Mouse (Mus musculus) large intestine, adult 2 months (tissue): ENCODE data around the gene Fam20b. TPM values are rescaled to one million over a fixed set of nuclear protein-coding genes. Genes with fewer than 3 reads are reported as not detected.

Experiments
- DNase-seq: peaks from one replicate; pipeline ENCODE4 v3.0.0-alpha.2; 2012; ENCODE audit warnings: low read depth, low spot score
- WGBS: fragments of 180-500 bp; shearing (Covaris S2); methylation state at CpG from one replicate; pipeline ENCODE4 v1.1.7; 2018; 5-methylcytosine and 5-hydroxymethylcytosine counted together
- polyA plus RNA-seq: library from polyadenylated mRNA; depleted of rRNA; stranded (reverse); fragments of >200 nt; gene quantifications from 2 replicates; pipeline ENCODE4 v1.2.3, GENCODE M21; 2012; rRNA removed

The Fam20b gene
- 30.1 and 36.4 TPM in 2 replicates for polyA plus RNA-seq

DNA sequence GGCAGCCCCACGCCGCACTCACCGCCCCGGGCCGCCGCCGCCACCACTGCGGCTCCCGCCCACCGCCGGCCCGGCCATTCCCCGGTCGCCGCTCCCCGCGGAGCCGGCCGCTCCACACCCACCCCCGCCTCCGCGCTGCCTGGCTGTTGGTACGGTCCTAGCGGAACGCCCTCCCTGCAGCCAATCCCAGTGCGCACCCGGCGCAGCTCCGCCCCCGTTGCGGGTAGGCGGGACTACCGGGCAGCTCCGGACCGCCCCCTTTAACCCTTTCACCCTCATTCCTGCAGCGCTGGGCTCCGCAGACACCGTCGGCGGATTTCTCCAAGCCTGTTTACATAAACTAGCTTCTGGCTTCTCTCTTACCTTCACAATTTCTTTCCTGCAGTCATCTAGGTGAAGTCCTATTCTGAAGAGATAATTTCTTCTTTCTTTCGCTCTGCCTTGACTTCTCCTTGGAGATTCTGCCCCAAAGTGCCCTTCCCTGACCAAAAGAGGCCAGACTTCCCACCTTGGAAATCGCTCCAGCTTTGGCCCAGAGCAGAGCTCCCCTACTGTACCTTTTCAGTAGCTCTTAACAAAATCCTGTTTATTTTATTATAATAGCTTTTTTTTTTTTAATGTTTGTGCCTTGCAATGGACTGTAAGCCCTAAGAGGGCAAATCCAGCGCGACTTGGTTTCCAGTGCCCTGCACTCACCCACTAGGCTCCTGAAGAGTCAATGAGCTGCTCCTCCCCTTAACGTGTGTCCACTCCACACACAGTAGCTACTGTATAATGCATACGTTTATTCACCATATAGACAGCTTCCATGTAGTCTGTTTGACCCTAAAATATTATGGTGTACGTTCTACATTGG, at the start of gene Fam20b:
Gene Fam20b, minus strand, starts transcription at position 137 of the 856 bp plus-strand sequence.
- WGBS = 2% methylated on average over 41 of the region's 47 CpGs
- no peak for DNase-seq

DNA sequence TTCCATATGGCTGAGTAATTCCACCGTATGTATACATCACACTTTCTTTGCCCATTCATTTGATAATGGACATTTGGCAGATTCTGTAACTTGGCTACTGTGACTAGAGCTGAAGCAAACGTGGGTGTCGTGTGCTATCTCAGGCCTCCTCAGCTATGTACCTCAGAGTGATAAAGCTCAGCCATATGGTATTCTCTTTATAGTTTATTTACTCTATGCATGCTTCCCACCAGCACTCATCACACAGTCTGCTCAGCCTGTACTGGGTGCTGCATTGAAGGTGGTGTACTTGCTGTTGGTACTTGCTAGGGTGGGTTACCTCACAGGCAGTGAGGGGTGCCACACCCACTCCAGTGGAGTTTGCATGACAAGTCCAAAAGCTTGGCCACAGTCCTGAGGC, 46.4 kb upstream of the Fam20b start:
- no peak for DNase-seq
- WGBS = 83% methylated on average over 3 of the region's 3 CpGs

DNA sequence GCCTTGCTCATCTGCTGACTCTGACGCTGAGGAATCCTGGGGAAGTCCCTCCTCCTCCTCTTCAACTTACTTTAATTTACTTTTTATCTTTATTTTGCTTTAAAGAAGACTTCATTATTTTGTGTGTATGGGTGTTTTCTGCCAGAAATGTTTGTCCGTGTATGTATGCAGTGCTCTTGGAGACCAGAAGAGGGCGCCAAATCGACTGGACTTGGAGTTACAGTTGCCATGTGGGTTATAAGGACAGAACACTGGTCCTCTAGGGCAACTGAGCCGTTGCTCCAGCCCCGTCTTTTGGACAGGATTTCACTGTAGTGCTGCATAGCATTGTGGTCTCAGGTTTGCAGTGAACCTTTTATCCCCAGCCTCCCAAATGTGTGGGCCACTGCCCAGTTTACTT, 45.7 kb upstream of the Fam20b start:
- 80% methylated on average over 6 of the region's 6 CpGs for WGBS
- DNase-seq = no peak

DNA sequence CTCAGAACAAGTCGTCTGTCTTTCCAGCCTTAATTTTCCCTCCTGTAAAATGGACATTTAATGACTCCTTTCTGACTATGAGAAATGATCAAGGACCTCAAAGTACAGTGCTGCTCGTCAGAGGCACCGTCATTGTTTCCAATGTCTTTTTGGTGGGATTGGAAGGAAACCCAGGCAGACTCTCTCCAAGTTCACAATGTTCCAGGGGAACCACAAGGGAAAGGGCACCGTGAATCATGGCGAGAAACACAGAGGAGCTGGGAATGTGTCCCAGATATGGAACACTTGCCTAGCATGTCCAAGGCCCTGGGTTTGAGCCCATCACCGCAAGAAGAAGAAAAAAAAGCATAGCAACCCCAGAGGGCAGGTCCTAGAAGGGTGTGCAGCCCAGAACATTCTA, 44.4 kb upstream of the Fam20b start:
- 89% methylated on average over 6 of the region's 6 CpGs for WGBS
- DNase-seq = no peak

DNA sequence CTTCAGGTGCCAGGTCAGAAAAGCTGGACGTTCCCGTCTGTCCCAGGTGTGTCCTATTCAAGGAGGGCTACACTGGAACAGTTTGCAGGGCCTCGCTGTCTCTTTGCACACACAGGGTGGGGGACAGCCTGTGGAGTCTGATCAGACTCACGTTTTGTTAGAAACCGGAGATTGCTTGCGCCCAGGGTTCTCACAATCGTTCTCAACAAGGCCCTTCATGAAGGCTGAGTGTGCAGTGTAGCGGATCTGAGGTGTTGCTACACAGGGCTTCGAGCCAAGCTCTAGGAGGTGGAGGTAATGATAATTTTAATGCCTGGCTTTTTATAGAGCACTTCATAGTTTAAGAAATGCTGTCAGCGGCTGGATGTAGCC, 42.5 kb upstream of the Fam20b start:
- 57% methylated on average over 10 of the region's 10 CpGs for WGBS
- DNase-seq = no peak

DNA sequence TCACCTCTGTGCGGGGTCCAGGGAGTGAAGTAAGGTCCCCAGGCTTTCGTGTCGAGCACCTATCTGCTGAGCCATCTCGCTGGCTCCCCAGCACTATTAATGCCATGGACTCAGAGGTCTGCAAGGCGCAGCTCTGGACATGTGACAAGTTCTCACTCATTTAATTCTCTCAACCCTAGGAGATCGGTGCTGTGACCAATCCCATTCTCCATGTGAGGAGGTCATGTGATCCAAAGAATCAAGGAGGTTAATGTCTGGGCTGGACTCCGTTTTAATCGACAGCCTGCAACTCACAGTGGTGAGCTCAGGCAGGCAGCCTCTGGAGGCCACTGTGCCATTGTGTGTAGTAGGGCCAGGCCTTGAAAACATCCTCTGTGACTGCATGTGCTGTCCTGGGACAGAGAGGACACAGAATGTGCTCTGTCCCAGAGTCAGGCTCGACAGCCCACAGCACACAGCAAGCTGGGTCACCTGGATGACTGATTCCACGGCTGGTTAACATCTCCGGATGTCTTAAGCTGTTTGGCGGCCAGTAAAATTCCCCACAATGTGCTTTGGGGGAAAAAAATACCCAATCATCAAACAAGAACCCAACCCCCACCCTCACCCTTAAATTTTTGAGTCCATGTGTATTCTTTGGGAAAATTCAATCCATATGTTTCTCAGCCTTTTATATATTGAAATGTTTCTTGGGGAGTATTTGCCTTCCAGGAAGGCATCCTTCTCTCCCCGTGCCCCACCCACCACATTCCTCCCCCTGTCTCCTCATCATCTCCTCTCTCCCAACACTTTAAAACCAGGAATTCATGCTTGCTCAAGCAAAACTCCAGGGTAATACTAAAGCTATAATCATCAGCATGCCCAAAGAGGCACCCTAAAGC, 41.9 kb upstream of the Fam20b start:
- 80% methylated on average over 13 of the region's 13 CpGs for WGBS
- no peak for DNase-seq

DNA sequence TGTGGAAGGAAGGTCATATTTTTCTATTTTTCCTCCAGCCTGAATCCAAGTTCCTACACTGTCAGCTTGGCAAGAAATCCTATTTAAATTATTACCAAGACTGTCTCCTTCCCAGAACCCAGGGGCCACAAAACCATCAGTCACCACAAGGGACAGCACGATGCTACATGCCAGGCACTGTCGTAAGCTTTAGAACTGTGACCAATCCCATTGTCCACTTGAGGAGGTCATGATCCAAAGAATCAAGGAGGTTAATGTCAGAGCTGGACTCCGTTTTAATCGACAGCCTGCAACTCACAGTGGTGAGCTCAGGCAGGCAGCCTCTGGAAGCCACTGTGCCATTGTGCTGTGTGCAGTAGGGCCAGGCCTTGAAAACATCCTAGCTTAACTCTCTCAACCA, 39.4 kb upstream of the Fam20b start:
- 71% methylated on average over 4 of the region's 4 CpGs for WGBS
- no peak for DNase-seq

DNA sequence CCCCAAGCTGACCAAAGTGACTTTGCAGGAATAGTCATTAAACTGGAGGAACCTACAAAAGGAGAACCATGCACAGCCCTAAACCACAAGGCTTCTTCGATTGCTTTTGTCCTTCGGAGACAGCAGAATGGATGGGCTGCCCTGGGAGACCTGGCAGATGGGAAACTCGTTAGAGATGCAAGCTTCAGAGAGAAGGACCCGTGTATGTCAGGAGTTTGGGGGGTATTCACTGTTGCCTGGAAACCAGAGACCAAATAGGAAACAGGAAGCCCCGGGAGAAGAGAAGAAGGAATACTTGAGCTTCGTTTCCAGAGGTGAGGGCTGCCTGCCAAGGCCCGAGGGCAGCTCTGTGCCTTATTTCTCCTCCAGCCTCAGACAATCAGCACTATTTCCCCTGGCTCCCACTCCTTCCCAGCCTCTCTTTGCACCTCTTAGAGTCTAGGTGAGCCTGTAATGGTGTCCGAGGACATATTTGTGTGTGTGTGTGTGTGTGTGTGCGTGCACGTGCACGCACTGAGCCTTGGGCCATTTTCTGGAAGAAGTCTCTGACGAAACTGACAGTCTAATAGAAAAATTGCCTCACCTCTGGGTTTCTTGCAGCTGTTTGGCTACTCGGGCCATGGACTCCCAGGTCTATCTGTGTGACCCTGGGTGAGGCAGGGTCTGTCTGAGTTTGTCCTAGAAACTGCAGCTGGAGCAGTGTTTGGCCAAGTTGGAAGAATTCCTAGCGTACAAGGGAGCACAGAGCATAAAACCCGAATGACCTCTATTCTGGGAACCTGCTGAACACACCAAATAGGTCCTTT, 35.9 kb upstream of the Fam20b start:
- DNase-seq = no peak

DNA sequence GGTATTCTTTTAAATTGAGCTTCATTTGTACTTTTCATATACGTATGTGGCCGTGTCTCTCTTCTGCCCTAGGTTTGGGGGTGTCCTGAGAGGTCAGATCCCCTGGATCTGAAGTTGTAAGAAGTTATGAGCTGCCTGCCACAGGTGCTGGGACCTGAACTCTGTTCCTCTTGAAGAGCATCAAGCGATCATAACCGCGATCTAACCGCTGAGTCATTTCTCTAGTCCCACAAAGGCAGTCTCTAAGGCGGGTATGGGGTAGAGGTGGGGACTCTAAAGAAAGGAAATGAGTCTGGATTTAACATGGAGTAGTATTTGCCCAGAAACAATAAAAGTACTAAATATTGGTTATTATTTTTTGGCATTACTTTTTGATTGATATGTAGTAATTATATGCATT, 34.1 kb upstream of the Fam20b start:
- DNase-seq = no peak
- WGBS = 90% methylated on average over 7 of the region's 7 CpGs

More for the DNA sequence above, 35.9 kb upstream of the Fam20b start:
- 61% methylated on average over 15 of the region's 15 CpGs for WGBS

DNA sequence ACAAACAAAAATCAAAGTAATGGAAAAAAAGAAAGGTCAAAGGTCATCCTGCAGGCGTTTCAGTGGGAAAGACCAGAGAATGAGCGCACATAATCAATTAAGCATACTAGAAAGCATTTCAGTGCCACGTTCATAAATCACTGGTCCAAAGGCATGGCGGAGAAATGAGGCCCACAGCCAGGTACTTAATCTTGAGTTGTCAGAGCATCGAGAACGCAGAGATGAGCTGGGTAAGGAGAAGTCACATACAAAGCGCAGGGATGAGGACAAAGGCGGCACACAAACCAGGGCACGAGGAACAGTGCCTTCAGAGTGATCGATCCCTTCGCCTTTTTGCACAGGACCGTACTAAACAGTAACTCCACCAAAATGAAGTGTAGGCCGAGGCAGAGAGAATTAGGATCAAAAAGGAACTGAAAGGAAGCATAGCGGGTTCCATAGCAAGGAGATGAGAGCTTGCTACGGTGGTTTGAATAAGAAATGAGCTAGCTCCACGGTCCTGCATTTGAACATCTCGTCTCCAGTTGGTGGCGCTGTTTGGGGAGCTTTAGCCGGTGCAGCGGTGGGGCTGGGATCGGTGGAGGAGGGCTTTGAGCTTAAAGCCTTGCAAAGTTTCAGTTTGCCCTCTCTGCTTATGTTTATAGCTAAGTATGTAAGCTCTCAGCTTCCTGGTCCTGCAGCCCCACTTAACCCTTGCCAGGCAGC, 33.3 kb upstream of the Fam20b start:
- DNase-seq = no peak
- 20% methylated on average over 21 of the region's 21 CpGs for WGBS

DNA sequence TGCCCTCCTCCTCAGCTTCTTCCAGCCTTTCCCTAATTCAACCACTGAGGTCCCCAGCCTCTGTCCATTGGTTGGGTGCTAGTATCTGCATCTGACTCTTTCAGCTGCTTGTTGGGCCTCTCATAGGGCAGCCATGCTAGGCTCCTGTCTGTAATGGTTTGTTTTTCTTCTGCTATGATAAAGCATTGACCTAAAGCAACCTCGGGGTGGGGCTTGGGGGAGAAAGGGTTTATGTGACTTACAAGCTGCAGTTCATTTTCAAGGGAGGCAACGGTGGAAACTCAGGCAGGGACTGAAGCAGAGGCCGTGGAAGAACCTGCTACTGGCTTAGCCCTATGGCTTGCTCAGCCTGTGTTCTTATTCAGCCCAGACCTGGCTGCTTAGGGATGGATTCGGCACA, 31.4 kb upstream of the Fam20b start:
- no peak for DNase-seq
- WGBS = 57% methylated on average over 4 of the region's 4 CpGs

DNA sequence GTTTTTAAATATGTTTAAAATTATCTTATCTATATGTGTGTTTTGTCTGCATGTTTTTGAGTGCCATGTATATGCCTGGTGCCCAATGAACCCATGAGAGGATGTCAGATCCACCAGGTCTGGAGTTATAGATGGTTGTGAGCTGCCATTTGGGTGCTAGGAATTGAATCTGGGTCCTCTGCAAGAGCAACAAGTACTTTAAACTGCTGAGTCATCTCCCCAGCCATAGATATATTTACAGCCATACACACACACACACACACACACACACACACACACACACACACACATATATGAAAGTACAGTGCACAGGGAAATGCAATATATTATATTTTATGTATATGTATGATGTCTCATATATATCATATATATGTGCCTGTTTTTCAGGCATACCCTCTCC, 30.2 kb upstream of the Fam20b start:
- DNase-seq = no peak

DNA sequence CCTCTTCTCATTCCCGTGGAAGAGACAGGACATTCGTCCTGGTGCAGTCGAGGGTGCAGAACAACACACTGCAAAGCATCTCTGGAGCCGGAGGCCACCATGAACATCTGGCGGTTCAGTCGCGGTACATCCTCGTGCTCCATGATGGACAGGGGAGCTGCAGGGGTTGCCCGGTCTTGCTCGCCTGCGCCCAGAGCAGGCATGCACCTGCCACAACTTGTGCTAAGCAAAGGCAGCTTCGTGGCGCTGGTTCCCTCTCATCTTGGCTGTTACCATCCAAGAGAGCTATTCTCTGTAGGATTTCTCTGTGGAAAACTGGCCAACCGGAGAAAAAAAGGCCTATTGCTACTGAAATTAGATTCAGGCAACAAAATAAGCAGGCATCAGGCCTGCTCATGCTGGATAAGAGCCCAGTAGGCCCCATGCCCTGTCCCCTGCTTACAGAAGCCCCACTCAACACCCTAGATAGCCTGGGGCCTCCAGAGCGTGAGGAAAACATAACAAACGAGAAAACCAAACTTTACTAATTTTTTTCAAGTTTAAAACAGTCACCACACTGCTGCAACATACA, 29.6 kb upstream of the Fam20b start:
- WGBS = 86% methylated on average over 16 of the region's 16 CpGs

DNA sequence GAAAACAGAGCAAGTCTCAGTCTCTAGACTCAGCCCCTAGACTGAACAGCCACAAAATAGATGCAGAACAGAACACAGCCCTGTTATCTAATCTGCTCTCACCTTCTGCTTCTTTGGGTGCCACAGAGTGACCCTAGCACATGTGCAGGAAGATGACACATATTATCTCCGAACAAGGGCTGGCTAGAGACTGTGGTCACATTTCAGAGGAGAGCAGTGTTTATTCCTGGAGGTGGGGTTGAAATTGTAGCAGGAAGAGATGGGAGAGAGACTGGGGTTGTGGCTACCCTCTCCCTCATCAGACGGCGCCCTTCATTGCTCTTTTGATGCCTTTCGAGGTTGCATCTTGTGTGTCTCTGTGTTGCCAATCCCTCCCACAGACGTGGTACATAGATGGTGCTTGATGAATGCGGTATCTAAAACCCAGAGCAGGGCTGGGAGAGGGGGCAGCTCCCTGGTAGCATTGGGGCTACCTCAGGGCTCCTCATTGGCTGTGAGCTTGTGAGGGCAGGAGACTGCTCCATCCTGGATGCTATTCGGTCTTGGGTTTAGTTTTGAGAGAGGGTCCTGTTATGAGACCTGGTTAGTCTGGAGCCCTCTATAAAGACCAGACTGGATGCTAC, 26.4 kb upstream of the Fam20b start:
- DNase-seq = no peak
- WGBS = 83% methylated on average over 7 of the region's 7 CpGs

More for the DNA sequence above, 29.6 kb upstream of the Fam20b start:
- no peak for DNase-seq

DNA sequence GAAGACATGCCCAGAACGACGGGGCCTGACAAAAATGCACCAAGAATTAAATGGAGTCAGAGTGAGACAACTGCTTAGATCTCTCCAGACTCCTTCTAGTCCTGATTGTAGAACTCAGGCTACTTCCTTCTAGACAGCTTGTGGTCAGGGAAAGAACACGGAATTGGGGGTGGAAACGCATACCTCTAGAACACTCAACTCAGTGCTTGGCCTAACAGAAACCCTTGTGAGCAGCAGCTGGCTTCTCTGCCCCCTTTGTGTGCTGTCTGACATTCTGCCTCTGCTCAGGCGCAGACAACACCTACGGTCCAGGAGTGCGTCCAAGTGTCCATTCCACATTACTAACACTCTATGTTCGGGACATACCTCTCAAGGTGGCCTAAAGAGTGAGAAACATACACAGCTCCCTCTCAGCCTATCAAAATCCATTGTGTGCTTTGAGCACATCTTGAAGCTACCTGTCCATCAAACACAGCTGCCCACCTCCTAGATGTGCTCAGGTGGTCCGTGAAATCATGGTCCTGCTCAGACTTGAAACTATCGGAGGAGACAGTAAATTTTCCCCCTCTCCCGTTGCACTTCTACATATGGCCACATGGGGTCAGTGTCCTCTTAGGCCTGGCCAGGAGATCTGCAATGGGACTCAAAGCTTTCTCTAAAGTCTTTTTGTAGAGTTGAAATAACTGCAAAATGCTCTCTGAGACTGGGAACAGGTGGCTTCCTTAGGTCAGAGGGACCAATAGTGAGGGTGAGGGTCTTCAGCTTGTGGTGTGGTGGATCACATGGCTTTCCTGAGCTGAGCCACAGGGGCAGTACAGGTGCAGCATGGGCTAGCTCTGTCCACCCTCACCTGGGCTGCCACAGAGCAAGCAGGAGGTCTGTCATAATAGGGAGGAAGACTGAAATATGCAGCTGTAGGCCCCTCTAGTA, 22.9 kb upstream of the Fam20b start:
- DNase-seq = no peak
- WGBS = 55% methylated on average over 11 of the region's 11 CpGs

DNA sequence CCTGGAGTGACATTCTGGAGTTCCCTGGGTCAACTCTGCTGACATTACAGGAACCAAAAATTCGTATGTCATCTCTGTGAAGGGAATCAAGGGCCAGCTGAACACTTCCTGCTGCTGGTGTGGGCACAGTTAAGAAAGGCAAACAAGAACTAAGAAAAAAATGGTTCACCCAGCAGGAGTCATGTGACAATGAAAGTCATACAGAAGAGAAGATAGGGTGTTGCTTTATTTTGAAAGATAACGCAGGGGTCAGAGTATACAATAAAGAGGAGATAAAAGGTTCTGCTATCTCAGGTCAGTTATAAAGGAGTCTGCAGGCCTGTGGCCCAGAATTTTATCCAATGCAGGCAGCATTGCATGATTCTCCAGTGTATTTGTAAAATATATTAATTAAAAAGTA, 16.9 kb upstream of the Fam20b start:
- DNase-seq = no peak
- WGBS = 30% methylated on average over 2 of the region's 2 CpGs

DNA sequence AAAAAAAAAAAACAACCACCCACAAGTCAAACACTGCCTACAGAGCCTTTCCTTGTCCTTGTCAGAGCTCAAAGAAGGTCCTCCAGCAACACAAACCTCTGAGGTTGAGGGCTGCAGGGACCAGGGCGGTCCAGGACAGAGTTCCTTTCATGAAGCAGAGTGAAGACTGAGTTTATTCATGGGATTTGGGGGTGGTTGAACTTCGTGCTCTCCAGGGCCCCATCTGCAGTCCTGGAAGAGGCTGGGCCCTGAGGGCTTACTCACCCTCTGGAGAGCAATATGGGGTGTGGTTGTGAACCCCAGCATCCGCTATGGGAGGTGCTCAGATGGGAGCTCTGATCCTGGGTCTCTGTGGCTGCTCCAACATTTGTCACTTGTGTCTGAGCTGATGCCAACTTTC, 15.1 kb upstream of the Fam20b start:
- DNase-seq = no peak
- WGBS = 38% methylated on average over 3 of the region's 3 CpGs

DNA sequence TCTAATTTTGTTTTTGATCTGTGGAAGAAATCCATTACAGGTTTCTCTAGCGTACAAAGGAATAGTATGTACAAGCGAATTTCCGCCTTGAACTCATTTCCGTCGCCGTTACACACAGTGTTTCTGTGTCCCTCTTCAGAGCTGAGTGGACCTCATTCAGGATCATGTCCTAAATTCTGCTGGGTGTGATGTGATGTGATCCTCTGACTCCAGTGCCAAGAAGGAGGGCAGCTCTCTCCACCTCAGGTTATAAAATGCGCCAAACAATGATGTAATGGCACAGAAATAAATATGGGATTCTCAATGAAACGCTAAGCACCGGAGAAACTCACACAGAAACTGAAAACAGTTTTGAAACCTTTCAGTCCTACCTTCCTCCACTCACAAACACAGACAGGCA, 14.7 kb upstream of the Fam20b start:
- no peak for DNase-seq
- 55% methylated on average over 9 of the region's 9 CpGs for WGBS
